Mouse (Mus musculus) layer of hippocampus, adult 8-10 months (tissue): ENCODE results near the gene Ankib1. TPM values are rescaled to one million over a fixed set of nuclear protein-coding genes. Genes with fewer than 3 reads are reported as not detected.
"Not testable (repeated sequence)": the region's sequence is repeated elsewhere in the genome, so short reads cannot be mapped to it uniquely, and the experiment has no call there.

ENCODE experiments used
- DNase-seq, 2 experiments: peaks; one replicate each; pipeline ENCODE4 v3.0.0; 2022; ENCODE audit warnings: low spot score in 2 of 2
- total RNA-seq, 4 experiments: library from RNA; stranded (reverse); gene quantifications; 2 replicates each; pipeline ENCODE4 v1.2.4; 2022

Ankib1 gene
- total RNA-seq, 4 experiments from 2014 or later: 107 to 123 (median 115) TPM

DNA sequence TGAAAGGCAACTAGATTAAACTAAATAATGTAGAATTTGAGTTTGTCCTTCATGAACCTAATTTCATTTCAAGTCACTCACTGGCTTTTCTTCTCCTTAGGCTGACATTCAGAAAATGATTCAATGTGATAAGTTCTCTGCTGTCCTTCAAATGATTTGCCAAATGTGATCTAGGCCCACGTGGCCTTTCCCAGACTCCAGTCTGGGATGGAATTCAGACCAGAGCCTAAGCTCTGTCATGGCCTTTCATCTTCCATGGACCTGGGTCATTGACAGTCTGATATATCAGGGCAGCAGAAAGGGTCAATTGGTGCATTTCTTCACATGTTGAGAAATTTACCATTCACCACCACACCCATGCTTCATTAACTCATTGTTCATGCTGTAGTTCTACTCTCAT is 77.2 kb downstream of the Ankib1 start:
- DNase-seq: no peak

GRCm38 (mm10) chr5:3723415-3723814 is 79.3 kb downstream of the Ankib1 start:
- DNase-seq: no peak

- DNase-seq: no peak
Observed at GRCm38 (mm10) chr5:3722873-3723272, 79.9 kb downstream of the Ankib1 start.

DNA sequence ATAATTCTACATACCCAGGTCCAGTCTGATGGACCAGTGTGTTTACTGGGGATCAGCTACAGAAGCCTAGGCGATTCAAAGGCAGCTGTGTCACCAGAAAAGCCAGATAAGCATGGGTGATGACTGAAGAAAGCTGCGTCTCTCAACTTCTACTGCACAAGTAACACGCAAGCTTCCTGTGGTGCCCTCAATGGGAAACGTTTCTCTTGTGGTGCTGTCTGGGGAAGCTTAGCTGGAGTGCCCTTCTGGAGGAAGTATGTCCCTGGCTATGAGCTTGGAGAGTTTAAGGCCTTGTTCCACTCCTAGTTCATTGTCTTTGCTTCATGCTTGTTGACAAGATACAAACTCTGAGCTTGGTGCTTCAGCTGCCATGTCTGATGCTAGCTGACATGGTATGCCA is 83.4 kb downstream of the Ankib1 start:
- DNase-seq: no peak

DNA sequence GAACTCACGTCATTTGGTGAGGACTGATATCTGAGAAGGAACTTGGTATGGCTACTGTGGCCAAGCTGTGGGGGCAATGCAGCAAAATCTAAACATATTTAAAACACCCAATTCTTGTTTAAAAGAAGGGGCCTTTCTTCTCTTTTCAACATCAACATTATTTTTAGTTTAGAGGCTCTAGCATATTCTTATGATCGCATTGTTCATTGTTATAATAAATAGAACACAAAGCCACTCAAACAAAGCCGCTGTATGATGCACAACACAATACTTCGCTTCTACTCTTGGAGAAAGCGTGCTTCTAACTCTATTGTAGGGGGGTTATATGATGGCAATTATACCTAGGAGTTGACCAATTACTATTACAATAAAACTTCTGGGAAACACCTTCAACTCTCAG is 86.9 kb downstream of the Ankib1 start:
- no peak for DNase-seq

- no peak for DNase-seq
Observed at GRCm38 (mm10) chr5:3702180-3702579, 100.5 kb downstream of the Ankib1 start.

GRCm38 (mm10) chr5:3700025-3700424 is 102.7 kb downstream of the Ankib1 start:
- no peak for DNase-seq

DNA sequence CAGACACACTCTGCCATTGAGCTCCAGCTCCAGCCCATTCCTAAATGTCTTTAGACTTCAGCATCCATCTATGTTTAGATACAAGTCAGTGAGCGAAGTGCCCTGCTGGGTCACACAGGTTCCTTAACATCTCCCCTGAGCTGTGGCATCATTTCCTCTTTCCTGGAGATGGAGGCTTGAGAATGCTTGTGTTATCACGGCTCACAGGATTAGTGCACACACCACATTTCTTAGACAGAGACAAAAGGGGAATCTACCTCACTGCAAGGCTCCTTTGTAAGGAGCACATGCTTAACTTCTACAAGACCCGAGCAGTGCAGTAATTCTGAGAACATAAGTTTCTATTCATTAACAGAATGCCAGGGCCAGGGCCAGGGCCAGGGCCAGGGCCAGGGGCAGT is 106.7 kb downstream of the Ankib1 start:
- no peak for DNase-seq

- DNase-seq: no peak
Observed at GRCm38 (mm10) chr5:3695191-3695590, 107.5 kb downstream of the Ankib1 start.

GRCm38 (mm10) chr5:3692956-3693355 is 109.8 kb downstream of the Ankib1 start:
- no peak for DNase-seq

- DNase-seq: no peak
Observed at GRCm38 (mm10) chr5:3691283-3691682, 111.4 kb downstream of the Ankib1 start.

GRCm38 (mm10) chr5:3688298-3688697 is 114.4 kb downstream of the Ankib1 start:
- no peak for DNase-seq

- no peak for DNase-seq
Observed at GRCm38 (mm10) chr5:3669938-3670554, 132.7 kb downstream of the Ankib1 start.

DNA sequence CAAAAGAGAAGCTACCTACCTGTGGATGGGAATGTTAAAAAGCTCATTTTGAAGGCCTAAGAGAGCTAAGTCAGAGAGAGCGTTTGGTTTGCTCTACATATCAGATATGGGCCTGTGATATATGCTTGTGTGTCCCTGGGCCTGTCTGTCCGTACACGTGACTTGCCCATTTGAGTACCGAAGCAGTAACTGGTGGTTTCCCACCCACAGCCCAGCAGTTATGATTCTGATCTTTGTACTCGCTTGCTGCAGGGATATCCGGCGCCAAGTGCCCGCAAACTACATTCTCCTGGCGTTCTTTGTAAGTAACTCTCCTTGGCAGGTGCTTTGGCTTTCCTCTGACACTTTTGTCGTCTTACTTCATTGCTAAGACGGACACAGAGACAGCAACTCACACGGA is 136.1 kb downstream of the Ankib1 start:
- no peak for DNase-seq

GRCm38 (mm10) chr5:3665225-3665624 is 137.5 kb downstream of the Ankib1 start:
- DNase-seq: no peak

DNA sequence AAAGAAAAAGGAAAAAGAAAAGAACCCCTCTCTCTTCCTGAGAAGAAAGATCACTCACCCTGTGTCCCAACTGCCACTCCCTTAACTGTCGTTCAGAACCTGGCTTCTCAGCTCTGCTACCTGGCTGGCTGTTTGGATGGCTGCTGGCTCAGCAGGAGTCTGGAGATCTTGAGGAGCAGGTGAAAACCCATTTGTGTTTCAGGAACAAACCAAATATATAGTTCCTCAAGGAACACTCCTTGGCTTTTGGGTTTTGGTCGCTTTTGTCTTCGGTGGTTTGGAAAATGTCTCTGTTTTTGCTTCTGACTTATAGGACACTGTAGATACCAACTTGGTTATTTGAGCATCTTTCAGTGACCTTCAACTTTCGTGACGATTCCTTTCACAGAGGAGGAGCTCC is 145.6 kb downstream of the Ankib1 start, which contains the start of gene Gatad1:
Gatad1 (minus strand) TSS at position 101 of the 400 bp plus-strand sequence.
- DNase-seq: no peak

DNA sequence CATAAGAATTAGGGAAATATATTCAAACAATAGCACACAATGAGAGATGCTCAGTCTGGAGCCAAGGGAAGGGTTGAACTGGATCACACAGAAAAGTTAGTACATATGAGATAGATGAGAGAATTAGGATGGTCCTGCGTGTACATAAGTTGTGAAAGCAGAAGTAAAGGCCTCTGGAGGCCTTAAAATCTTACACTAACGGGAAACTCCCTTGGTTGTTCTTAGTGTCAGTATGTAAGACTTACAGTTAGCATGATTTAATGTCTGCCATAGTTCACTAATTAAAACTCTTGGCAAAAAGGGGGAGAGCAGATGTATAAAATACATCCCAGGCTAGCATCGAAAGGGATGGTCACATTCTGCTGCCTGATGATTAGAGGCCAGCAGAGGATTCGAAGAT is 148.9 kb downstream of the Ankib1 start:
- no peak for DNase-seq

DNA sequence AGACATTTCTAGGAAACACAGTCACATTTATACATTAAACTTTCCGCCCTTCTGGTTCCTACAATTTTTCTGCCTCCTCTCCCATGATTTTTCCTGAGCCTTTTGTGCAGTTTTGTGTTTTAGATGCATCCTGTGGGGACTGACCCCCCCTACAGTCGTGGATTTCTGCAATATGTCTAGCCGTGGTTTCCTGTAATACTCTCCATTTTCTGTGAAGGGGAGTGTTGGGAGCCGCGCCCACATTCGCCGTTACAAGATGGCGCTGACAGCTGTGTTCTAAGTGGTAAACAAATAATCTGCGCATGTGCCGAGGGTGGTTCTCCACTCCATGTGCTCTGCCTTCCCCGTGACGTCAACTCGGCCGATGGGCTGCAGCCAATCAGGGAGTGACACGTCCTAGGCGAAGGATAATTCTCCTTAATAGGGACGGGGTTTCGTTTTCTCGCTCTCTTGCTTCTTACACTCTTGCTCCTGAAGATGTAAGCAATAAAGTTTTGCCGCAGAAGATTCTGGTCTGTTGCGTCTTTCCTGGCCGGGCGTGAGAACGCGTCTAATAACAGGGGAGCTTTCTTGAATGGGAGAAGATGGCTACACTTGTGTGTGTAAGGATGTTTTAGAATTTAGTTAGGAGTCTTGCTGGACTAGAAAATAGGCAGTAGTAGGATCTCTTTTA is 149.7 kb downstream of the Ankib1 start:
- DNase-seq: not testable (repeated sequence)

DNA sequence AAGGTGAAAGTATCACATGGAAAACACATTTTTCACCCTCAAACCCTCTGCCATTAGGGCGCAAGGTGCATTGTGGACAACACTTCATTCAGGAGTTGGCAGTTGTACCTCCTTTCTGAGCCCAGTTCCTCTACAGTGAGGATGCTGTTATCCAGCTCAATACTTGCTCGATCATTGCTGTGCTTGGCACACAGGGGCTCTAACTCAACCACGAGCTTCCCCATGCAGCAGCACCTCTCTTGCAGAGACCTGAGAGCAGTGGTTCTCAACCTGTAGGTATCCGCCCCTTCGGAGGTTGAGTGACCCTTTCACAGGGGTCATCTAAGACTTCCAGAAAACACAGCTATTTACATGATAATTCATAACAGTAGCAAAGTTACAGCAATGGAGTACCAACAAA is 151.1 kb downstream of the Ankib1 start:
- no peak for DNase-seq

- DNase-seq: no peak
Observed at GRCm38 (mm10) chr5:3650881-3651280, 151.8 kb downstream of the Ankib1 start, which contains the start of gene Tmbim7. Tmbim7 (plus strand) TSS chr5:3651181.

GRCm38 (mm10) chr5:3648849-3649210 is 153.9 kb downstream of the Ankib1 start:
- no peak for DNase-seq

GRCm38 (mm10) chr5:3648206-3648848 is 154.4 kb downstream of the Ankib1 start:
- no peak for DNase-seq

- peak; percentile 82 to 83 for DNase-seq
Observed at GRCm38 (mm10) chr5:3647708-3648121, 155.0 kb downstream of the Ankib1 start.
